Mouse (Mus musculus) heart, embryonic 14.5 days (tissue): ENCODE measurements around the gene Vars. TPM values are rescaled to one million over a fixed set of nuclear protein-coding genes. Genes with fewer than 3 reads are reported as not detected.
"Not testable (repeated sequence)": the region's sequence is repeated elsewhere in the genome, so short reads cannot be mapped to it uniquely, and the experiment has no call there.

Experiments
- ATAC-seq: fragments of 200-750 bp; cut with Nextera tagmentation; 2 replicates; pipeline ENCODE4 v1.8.0; 2017; ENCODE audit warnings: low read depth, moderate TSS enrichment; ENCODE audit not compliant: insufficient number of reproducible peaks, insufficient read depth, low FRiP score
- H3K27ac ChIP-seq, 2 experiments: fragments of 200-500 bp in 1 of 2; fragments of 300-500 bp in 1 of 2; sonication (generic) in 1 of 2; replicated peaks in 1 of 2; 2 replicates each; pipeline ENCODE4 v1.5.1; 2012 to 2014; ENCODE audit warnings: low read depth in 2 of 2, low read length in 2 of 2, control low read depth in 1 of 2, mild to moderate bottlenecking in 1 of 2, mixed read lengths in 1 of 2; ENCODE audit not compliant: control insufficient read depth in 1 of 2, insufficient read depth in 1 of 2
- H3K27me3 ChIP-seq: fragments of 300-500 bp; sonication (generic); 2 replicates; pipeline ENCODE4 v1.6.1; 2014; ENCODE audit warnings: mild to moderate bottlenecking, low read length, control low read depth; ENCODE audit not compliant: control insufficient read depth, insufficient read depth
- H3K36me3 ChIP-seq: fragments of 300-500 bp; sonication (generic); 2 replicates; pipeline ENCODE4 v1.6.1; 2014; ENCODE audit warnings: mild to moderate bottlenecking, control low read depth, low read length, mixed read lengths; ENCODE audit not compliant: control insufficient read depth, insufficient read depth
- H3K4me1 ChIP-seq, 2 experiments: fragments of 200-500 bp in 1 of 2; fragments of 300-500 bp in 1 of 2; sonication (generic) in 1 of 2; 2 replicates each; pipeline ENCODE4 v1.6.1; 2012 to 2014; ENCODE audit warnings: low read length in 2 of 2, control low read depth in 1 of 2, mixed read lengths in 1 of 2; ENCODE audit not compliant: control insufficient read depth in 2 of 2, insufficient read depth in 2 of 2
- H3K4me2 ChIP-seq: fragments of 300-500 bp; sonication (generic); 2 replicates; pipeline ENCODE4 v1.6.1; 2014; ENCODE audit warnings: mild to moderate bottlenecking, low read length
- H3K4me3 ChIP-seq, 2 experiments: fragments of 200-500 bp in 1 of 2; fragments of 300-500 bp in 1 of 2; sonication (generic) in 1 of 2; 2 replicates each; pipeline ENCODE4 v1.5.1; 2012 to 2014; ENCODE audit warnings: low read length in 2 of 2, mild to moderate bottlenecking in 2 of 2, control low read depth in 1 of 2, low read depth in 1 of 2, moderate library complexity in 1 of 2; ENCODE audit not compliant: control insufficient read depth in 1 of 2, insufficient read depth in 1 of 2
- H3K9ac ChIP-seq: fragments of 300-500 bp; sonication (generic); 2 replicates; pipeline ENCODE4 v1.6.1; 2014; ENCODE audit warnings: mild to moderate bottlenecking, low read length
- H3K9me3 ChIP-seq: fragments of 300-500 bp; sonication (generic); 2 replicates; pipeline ENCODE4 v1.6.1; 2016; ENCODE audit warnings: low read length, control low read depth; ENCODE audit not compliant: control insufficient read depth
- WGBS: fragments of 180-500 bp; shearing (Covaris S2); extraction: QIAGEN DNeasy Blood & Tissue Kit; methylation state at CpG from one replicate; pipeline ENCODE4 v1.1.7; 2014; 5-methylcytosine and 5-hydroxymethylcytosine counted together
- polyA plus RNA-seq: library from polyadenylated mRNA; unstranded; fragments of >200 nt; fragmentation: Nextera tagmentation; extraction: Ambion mirVana; gene quantifications from 2 replicates; pipeline ENCODE4 v1.2.1, GENCODE M21; 2014

Gene Vars
- polyA plus RNA-seq, 1 experiment from 2014 or later, result 42.9 TPM

DNA sequence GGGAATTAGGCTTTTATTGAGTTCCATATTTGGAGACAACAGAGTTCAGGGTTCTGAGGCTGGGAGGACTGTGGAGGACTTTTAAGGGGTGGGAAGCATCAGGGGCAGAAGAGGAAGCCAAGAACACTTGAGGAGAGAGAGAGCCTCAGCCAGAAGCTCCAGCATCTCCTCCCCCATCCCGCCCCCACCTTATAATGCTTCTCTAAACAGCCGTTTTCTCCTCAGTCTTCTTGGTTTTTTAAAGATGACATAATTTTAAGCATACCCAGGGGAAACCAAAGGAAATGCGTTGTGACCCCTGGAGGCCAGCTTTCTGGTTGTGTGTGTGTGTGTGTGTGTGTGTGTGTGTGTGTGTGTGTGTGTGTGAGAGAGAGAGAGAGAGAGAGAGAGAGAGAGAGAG, 38.7 kb upstream of the Vars start:
- Histone ChIP-seq H3K4me1 (peaks cover 0 to 8% of the 10 kb centered on the region in 2 experiments; a peak in 3 of 4 replicates), H3K9ac (no peak overlapping the region), H3K27ac (no peak overlapping the region), H3K36me3 (no peaks in the 10 kb centered on the region), H3K27me3 (no peaks in the 10 kb centered on the region), H3K4me2 (no peak overlapping the region), H3K9me3 (no peaks in the 10 kb centered on the region), H3K4me3 (no peak overlapping the region)
- WGBS, result 38% methylated on average over 3 of the region's 3 CpGs
- ATAC-seq, result no peak

DNA sequence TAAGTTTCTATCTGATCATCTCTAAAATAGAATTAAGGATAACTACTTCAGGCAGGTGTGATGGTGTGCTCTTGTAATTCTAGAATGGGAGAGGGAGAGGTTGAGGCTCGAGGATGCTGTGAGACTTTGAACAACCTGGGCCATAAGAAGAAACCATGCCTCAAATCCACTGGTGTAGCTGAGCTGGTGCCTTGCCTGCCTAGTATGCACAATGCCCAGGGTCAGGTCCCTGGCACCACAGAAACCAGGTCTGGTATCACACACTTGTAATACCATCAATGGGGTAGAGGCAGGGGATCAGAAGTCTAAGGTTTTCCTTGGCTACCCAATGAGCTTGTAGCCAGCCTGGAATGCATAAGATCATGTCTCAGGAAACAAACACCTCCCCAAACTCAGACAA, 37.9 kb upstream of the Vars start:
- Histone ChIP-seq H3K9ac (no peak overlapping the region), H3K4me2 (no peak overlapping the region), H3K27ac (no peak overlapping the region), H3K4me1 (peaks cover 0 to 8% of the 10 kb centered on the region in 2 experiments; a peak in 3 of 4 replicates), H3K4me3 (no peak overlapping the region), H3K36me3 (no peaks in the 10 kb centered on the region), H3K9me3 (no peaks in the 10 kb centered on the region), H3K27me3 (0 out of 2 replicates have a peak, but pooled peaks cover 3% of the 10 kb centered on the region)
- no peak for ATAC-seq
- WGBS, result 50% methylated on average over 1 of the region's 1 CpGs

DNA sequence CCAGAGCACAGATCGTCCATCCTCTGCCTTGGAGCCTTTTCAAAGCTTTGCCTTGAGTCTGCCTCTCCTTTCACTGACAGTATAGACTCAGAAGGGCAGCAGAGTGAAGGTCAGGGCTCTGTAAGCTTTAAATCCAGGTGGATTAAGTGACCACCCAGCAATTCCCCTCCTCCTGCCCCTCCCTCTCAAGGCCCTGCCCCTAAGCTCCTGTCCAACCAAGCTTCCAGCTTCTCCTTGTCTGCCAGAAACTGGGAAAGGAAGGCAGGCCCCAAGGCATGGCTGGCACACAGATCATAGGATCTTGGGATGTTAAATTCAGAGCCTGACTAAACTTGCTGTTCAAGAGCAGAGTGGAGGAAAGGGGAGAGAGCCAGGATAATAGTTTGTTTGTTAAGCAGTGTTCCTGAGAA, 36.1 kb upstream of the Vars start:
- Histone ChIP-seq H3K9me3 (no peaks in the 10 kb centered on the region), H3K9ac (no peak overlapping the region), H3K4me3 (no peak overlapping the region), H3K4me1 (peaks cover 0 to 8% of the 10 kb centered on the region in 2 experiments; a peak in 3 of 4 replicates), H3K4me2 (no peak overlapping the region), H3K36me3 (no peaks in the 10 kb centered on the region), H3K27me3 (peaks cover 21% of the 10 kb centered on the region), H3K27ac (no peak overlapping the region)
- 25% methylated on average over 1 of the region's 1 CpGs for WGBS
- ATAC-seq, result no peak

DNA sequence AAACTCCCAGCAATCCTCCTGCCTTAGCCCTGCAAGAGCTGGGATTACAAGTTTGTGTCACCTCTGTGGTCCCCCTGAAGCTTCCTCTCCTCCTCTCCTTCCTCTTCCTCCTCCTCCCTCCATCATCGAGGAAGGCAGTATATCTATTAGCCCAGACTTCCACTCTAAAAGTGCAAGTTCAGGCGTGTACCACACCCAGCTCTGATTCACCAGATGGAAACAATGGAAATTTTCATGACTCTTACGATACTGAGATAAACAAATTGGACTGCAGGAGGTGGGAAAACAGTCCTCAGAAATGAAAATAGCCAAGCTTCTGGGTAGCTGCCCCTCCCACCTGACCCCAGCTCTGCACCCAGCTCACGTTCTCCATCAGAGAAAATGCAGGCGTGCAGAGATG, 35.2 kb upstream of the Vars start:
- no peaks in the 10 kb centered on the region; a peak in 2 of 4 replicates for H3K4me1 ChIP-seq
- H3K9ac ChIP-seq, result no peak overlapping the region
- no peak overlapping the region; a peak in 1 of 4 replicates for H3K27ac ChIP-seq
- H3K9me3 ChIP-seq, result no peaks in the 10 kb centered on the region
- 0 out of 2 replicates have a peak, but pooled peaks have one; percentile 6 for ATAC-seq
- H3K4me3 ChIP-seq, result no peak overlapping the region
- H3K4me2 ChIP-seq, result no peak overlapping the region
- peaks cover 24% of the 10 kb centered on the region for H3K27me3 ChIP-seq
- H3K36me3 ChIP-seq, result no peaks in the 10 kb centered on the region
- 54% methylated on average over 5 of the region's 5 CpGs for WGBS

DNA sequence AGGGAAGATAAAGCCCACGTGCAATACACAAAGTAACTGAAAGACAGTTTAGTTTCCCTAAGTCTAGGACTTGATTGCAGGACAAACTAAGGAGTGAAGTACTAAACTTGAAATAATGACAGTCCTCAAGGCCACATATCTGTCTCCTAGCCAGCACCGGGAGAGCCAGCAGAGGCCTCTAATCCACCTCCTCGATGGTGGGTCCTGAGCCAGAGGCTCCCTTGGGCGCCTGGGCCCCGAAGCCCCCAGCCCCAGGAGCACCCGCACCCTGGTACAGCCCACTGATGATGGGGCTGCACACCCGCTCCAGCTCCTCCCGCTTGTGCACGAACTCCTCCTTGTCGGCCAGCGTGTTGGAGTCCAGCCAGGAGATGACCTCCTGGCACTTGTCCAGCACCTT, 31.0 kb upstream of the Vars start, which contains the start of gene Gm20481:
TSS of gene Gm20481 (plus strand) at position 91 of the 400 bp plus-strand sequence.
- not testable (repeated sequence) for H3K4me2 ChIP-seq, H3K9me3 ChIP-seq, H3K4me1 ChIP-seq, H3K27ac ChIP-seq, ATAC-seq, H3K4me3 ChIP-seq, H3K36me3 ChIP-seq, H3K9ac ChIP-seq
- peaks cover 24% of the 10 kb centered on the region for H3K27me3 ChIP-seq
- 58% methylated on average over 6 of the region's 11 CpGs for WGBS

DNA sequence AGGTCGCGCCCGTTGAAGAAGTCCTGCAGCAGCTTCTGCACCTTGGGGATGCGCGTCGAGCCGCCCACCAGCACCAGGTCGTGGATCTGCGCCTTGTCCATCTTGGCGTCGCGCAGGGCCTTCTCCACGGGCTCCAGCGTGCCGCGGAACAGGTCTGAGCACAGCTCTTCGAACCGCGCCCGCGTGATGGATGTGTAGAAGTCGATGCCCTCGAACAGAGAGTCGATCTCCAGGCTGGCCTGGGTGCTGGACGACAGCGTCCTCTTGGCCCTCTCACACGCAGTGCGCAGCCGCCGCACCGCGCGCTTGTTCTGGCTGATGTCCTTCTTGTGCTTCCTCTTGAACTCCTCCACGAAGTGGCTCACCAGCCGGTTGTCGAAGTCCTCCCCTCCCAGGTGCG, 29.9 kb upstream of the Vars start:
- ATAC-seq, H3K4me1 ChIP-seq, H3K9ac ChIP-seq, H3K4me2 ChIP-seq, H3K36me3 ChIP-seq, H3K27ac ChIP-seq, H3K9me3 ChIP-seq, H3K4me3 ChIP-seq: not testable (repeated sequence)
- peaks cover 24% of the 10 kb centered on the region for H3K27me3 ChIP-seq
- 21% methylated on average over 15 of the region's 37 CpGs for WGBS

DNA sequence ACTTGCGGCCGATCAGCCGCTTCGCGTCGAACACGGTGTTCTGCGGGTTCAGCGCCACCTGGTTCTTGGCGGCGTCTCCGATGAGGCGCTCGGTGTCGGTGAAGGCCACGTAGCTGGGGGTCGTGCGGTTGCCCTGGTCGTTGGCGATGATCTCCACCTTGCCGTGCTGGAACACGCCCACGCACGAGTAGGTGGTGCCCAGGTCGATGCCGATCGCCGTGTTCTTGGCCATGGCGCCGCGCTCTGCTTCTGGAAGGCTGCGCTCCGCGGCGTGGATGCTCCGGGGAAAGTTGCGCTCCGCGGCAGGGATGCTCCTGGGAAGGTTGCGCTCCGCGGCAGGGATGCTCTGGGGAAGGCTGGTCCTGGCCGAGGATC, 29.1 kb upstream of the Vars start:
- WGBS, result 5% methylated on average over 11 of the region's 43 CpGs

DNA sequence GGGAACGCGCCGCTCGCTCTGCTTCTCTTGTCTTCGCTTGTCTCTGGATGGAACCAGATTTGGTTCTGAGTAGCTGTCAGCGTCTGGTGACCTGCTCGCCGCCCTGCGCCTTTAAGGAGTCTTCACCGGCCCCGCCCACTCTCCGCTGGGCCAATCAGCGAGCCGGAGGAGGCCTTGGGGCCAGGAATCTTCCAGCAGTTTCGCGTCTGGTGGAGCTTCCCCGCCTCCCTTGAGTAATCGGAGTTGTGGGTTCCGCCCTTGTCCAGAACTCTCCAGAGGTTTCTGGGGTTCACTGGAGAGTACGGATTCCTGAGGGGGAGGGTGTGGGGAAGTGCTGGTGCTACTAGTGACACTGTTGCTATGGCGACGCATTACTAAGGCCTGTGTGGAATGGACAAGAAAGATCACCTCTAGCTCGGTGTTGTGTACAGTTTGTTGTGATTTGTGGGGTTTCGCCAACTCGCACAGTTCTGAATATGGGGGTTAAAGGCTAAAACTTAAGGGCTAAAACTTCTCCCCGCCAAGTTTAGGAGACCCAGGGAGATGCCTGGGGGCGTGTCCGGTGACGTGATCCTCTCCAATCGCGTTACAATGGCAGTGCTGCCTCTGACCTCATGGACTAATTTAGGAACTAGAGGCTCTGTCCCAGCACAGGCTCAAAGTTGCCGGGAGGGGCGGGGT, 28.6 kb upstream of the Vars start, which contains the start of the genes Hspa1a and Hspa1l:
TSS of gene Hspa1a (minus strand) at position 88 of the 681 bp plus-strand sequence.
TSS of gene Hspa1l (plus strand) at position 635 of the 681 bp plus-strand sequence.
- peak within 1 kb of the TSS; percentile 76 for H3K4me2 ChIP-seq
- peak within 1 kb of the TSS; percentile 47 to 52 for H3K4me3 ChIP-seq
- H3K27ac ChIP-seq, result peak within 1 kb of the TSS; percentile 80 to 83
- H3K4me1 ChIP-seq, H3K9me3 ChIP-seq, H3K36me3 ChIP-seq: not testable (repeated sequence)
- ATAC-seq, result peak; percentile 89
- peak within 1 kb of the TSS; percentile 63 for H3K9ac ChIP-seq
- 1% methylated on average over 25 of the region's 33 CpGs for WGBS
- peaks cover 24% of the 10 kb centered on the region for H3K27me3 ChIP-seq

More for the DNA sequence above, 29.1 kb upstream of the Vars start:
- not testable (repeated sequence) for H3K9me3 ChIP-seq, H3K27ac ChIP-seq, H3K36me3 ChIP-seq, H3K4me1 ChIP-seq, H3K9ac ChIP-seq
- H3K4me3 ChIP-seq, result peak overlapping the region; percentile 46 to 47
- H3K27me3 ChIP-seq, result peaks cover 24% of the 10 kb centered on the region
- ATAC-seq, result peak; percentile 24
- H3K4me2 ChIP-seq, result peak overlapping the region; percentile 76
